Mouse (Mus musculus) liver, postnatal 0 days (tissue): ENCODE measurements around the gene Mrc1.

Experiments
- CTCF ChIP-seq: sonication (generic); IDR thresholded peaks from 2 replicates; pipeline ENCODE4 v1.5.1; 2016; ENCODE audit warnings: antibody characterized with exemption, low read depth
- EP300 ChIP-seq: IDR thresholded peaks from 2 replicates; pipeline ENCODE4 v1.6.1; 2016; ENCODE audit warnings: antibody characterized with exemption, low read depth, mild to moderate bottlenecking

GRCm38 (mm10) chr2:14315113-14315512 lies 85.9 kb downstream of the Mrc1 start:
- TF ChIP-seq CTCF (no peak), EP300 (no peak)
